Mouse (Mus musculus) limb, embryonic 12.5 days (tissue): Measurements from ENCODE around the gene Cpne2. TPM values are rescaled to one million over a fixed set of nuclear protein-coding genes. Genes with fewer than 3 reads are reported as not detected.

ENCODE experiments used
- ATAC-seq: fragments of 200-750 bp; cut with Nextera tagmentation; 2 replicates; pipeline ENCODE4 v1.8.0; 2017; ENCODE audit warnings: low read depth, moderate TSS enrichment; ENCODE audit not compliant: insufficient number of reproducible peaks, insufficient read depth, low FRiP score, low TSS enrichment
- H3K27ac ChIP-seq: fragments of 300-500 bp; sonication (generic); 2 replicates; pipeline ENCODE4 v1.5.1; 2016; ENCODE audit warnings: mild to moderate bottlenecking, moderate library complexity
- H3K27me3 ChIP-seq: fragments of 300-500 bp; sonication (generic); 2 replicates; pipeline ENCODE4 v1.6.1; 2016; ENCODE audit warnings: mild to moderate bottlenecking, moderate library complexity
- H3K36me3 ChIP-seq: fragments of 300-500 bp; sonication (generic); 2 replicates; pipeline ENCODE4 v1.6.1; 2016; ENCODE audit warnings: mild to moderate bottlenecking, moderate library complexity
- H3K4me1 ChIP-seq: fragments of 300-500 bp; sonication (generic); replicated peaks from 2 replicates; pipeline ENCODE4 v1.6.1; 2016
- H3K4me2 ChIP-seq: fragments of 300-500 bp; sonication (generic); 2 replicates; pipeline ENCODE4 v1.6.1; 2016; ENCODE audit warnings: mild to moderate bottlenecking, moderate library complexity
- H3K4me3 ChIP-seq: fragments of 300-500 bp; sonication (generic); replicated peaks from 2 replicates; pipeline ENCODE4 v1.5.1; 2016; ENCODE audit warnings: mild to moderate bottlenecking
- H3K9ac ChIP-seq: fragments of 300-500 bp; sonication (generic); replicated peaks from 2 replicates; pipeline ENCODE4 v1.6.1; 2016; ENCODE audit warnings: mild to moderate bottlenecking, moderate library complexity
- H3K9me3 ChIP-seq: fragments of 300-500 bp; sonication (generic); 2 replicates; pipeline ENCODE4 v1.6.1; 2016; ENCODE audit warnings: mild to moderate bottlenecking, moderate library complexity
- WGBS: fragments of 180-500 bp; shearing (Covaris S2); methylation state at CpG from one replicate; pipeline ENCODE4 v1.1.7; 2016; 5-methylcytosine and 5-hydroxymethylcytosine counted together
- polyA plus RNA-seq: library from polyadenylated mRNA; unstranded; fragments of >200 nt; fragmentation: Nextera tagmentation; extraction: Ambion mirVana; gene quantifications from 2 replicates; pipeline ENCODE4 v1.2.1, GENCODE M21; 2016

Gene Cpne2
- polyA plus RNA-seq, 1 experiment from 2014 or later: 7.0 TPM

- 71% methylated on average over 4 of the region's 4 CpGs for WGBS
- Histone ChIP-seq H3K4me3 (no peak overlapping the region), H3K9ac (no peak overlapping the region), H3K27me3 (no peaks in the 10 kb centered on the region), H3K27ac (no peak overlapping the region), H3K9me3 (no peaks in the 10 kb centered on the region), H3K36me3 (peaks cover 93% of the 10 kb centered on the region), H3K4me2 (no peak overlapping the region), H3K4me1 (no peaks in the 10 kb centered on the region)
- no peak for ATAC-seq
Measured at GRCm38 (mm10) chr8:94584238-94584817, 51.5 kb downstream of the Cpne2 start.

DNA sequence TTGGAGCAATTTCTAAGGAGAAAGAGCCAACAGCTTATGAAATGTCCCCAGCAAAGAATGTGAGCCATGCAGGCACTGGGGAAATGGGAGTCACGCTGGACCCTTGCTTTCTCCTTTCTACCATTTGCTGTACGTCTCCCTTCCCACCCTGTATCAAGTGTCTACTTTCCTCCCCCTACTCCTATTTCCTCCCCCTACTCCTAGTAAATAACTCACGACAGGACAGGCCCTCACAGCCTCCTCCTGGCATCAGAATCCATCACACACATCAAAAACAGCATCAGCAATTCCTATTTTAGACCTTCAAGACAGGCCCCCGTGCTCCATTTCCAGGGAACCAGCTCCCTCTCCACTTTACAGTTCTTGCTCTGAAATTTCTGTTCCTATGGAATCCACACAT lies 58.9 kb downstream of the Cpne2 start:
- 74% methylated on average over 4 of the region's 4 CpGs for whole genome bisulfite sequencing
- Histone ChIP-seq H3K36me3 (peaks cover 38% of the 10 kb centered on the region), H3K4me1 (no peaks in the 10 kb centered on the region)

DNA sequence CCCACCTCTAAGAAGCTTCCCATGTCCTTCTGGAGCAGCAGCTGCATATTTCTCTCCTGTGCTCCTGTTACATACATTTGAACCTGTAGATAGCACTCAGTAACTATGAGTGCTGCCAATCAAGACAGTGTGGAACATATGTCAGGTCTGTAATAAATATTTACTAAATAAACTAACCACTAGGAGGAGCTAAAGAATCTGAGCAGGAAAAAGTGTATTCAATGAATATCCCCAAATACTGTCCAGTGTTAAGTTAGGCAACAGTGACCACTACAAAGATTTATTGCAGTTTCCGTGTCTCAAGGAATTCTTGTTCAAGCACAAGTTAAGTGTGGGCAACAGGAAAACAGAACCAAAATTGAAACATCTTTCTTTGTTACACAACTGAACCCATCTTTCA lies 61.4 kb downstream of the Cpne2 start:
- peaks cover 13% of the 10 kb centered on the region for H3K36me3 ChIP-seq
- WGBS: 69% methylated on average over 1 of the region's 1 CpGs
- H3K9me3 ChIP-seq: no peaks in the 10 kb centered on the region
- no peaks in the 10 kb centered on the region for H3K27me3 ChIP-seq
- no peak overlapping the region for H3K27ac ChIP-seq
- no peak overlapping the region for H3K4me2 ChIP-seq
- no peak overlapping the region for H3K9ac ChIP-seq
- H3K4me3 ChIP-seq: no peak overlapping the region
- ATAC-seq: no peak
- H3K4me1 ChIP-seq: no peaks in the 10 kb centered on the region

More for the DNA sequence above, 58.9 kb downstream of the Cpne2 start:
- Histone ChIP-seq H3K4me3 (no peak overlapping the region), H3K4me2 (no peak overlapping the region), H3K9ac (no peak overlapping the region), H3K27me3 (no peaks in the 10 kb centered on the region), H3K27ac (no peak overlapping the region), H3K9me3 (no peaks in the 10 kb centered on the region)
- no peak for ATAC-seq

GRCm38 (mm10) chr8:94600478-94600877 lies 67.7 kb downstream of the Cpne2 start:
- peaks cover 22% of the 10 kb centered on the region for H3K4me1 ChIP-seq
- ATAC-seq: no peak
- peak overlapping the region; percentile 95 for H3K4me2 ChIP-seq
- H3K27ac ChIP-seq: 0 out of 2 replicates have a peak overlapping the region, but pooled peaks have one; percentile 84
- H3K36me3 ChIP-seq: no peaks in the 10 kb centered on the region
- no peaks in the 10 kb centered on the region for H3K9me3 ChIP-seq
- H3K27me3 ChIP-seq: no peaks in the 10 kb centered on the region
- WGBS: 16% methylated on average over 5 of the region's 5 CpGs
- peak overlapping the region; percentile 81 for H3K9ac ChIP-seq
- peak overlapping the region; percentile 99 for H3K4me3 ChIP-seq

- under 1% methylated on average over 51 of the region's 51 CpGs for WGBS
- 0 out of 2 replicates have a peak, but pooled peaks have one; percentile 12 for ATAC-seq
- H3K4me2 ChIP-seq: peak overlapping the region; percentile 95
- peak overlapping the region; percentile 84 for H3K27ac ChIP-seq
- H3K36me3 ChIP-seq: no peaks in the 10 kb centered on the region
- no peaks in the 10 kb centered on the region for H3K27me3 ChIP-seq
- peak overlapping the region; percentile 81 for H3K9ac ChIP-seq
- peak overlapping the region; percentile 99 for H3K4me3 ChIP-seq
- no peaks in the 10 kb centered on the region for H3K9me3 ChIP-seq
- H3K4me1 ChIP-seq: peaks cover 22% of the 10 kb centered on the region
Measured at GRCm38 (mm10) chr8:94601034-94601606, 68.3 kb downstream of the Cpne2 start.

DNA sequence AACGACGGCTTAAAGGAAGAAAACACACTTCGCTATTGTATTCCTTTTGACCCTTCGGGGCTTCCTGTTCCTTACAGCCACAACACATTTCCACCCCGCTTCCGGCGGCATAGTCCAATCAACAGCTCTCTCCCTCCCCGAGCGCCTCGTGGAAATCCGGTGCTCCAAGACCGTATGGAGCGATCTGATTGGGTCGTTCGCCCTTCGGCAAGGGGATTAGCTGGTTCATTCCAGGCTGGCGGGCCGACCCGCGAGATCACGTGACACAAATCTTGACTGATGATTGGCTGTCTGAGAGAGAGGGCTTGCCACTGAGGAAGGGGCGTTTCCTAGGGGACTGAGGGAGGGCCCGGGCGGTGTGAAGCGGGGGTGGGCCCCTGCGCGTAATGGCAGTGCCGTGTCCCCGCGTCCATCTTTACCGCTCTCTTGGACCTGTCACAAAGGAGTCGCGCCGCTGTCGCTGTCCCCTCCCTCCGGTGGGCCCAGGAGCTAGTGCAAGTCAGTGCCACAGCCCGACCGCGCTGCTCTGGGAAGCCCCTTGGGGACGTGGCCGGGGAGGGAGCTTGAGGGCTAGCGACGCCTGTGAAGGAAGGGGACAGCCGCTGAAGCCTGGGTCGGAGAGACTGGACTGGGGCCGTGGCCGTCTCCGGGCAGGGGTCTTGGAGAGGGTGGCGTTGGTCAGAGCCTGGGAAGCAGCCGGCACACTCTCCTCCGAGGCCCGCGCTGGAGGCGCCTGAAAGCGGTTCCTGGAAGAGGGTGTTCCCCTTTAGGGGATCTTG lies 69.0 kb downstream of the Cpne2 start, which contains the start of the genes Rspry1 and Fam192a:
Gene Rspry1, plus strand, starts transcription at position 331 of the 779 bp plus-strand sequence.
Gene Fam192a, minus strand, starts transcription at position 391 of the 779 bp plus-strand sequence.
- peak within 1 kb of the TSS; percentile 84 for H3K27ac ChIP-seq
- peaks cover 22% of the 10 kb centered on the region for H3K4me1 ChIP-seq
- peak within 1 kb of the TSS; percentile 99 for H3K4me3 ChIP-seq
- under 1% methylated on average over 55 of the region's 55 CpGs for WGBS
- H3K9ac ChIP-seq: peak within 1 kb of the TSS; percentile 91
- H3K36me3 ChIP-seq: 0 out of 2 replicates have a peak, but pooled peaks cover 2% of the 10 kb centered on the region
- no peaks in the 10 kb centered on the region for H3K27me3 ChIP-seq
- H3K9me3 ChIP-seq: no peaks in the 10 kb centered on the region
- peak within 1 kb of the TSS; percentile 95 for H3K4me2 ChIP-seq
- peak; percentile 100 for ATAC-seq

GRCm38 (mm10) chr8:94602471-94603131 lies 69.8 kb downstream of the Cpne2 start:
- H3K36me3 ChIP-seq: 0 out of 2 replicates have a peak, but pooled peaks cover 9% of the 10 kb centered on the region
- no peak for ATAC-seq

DNA sequence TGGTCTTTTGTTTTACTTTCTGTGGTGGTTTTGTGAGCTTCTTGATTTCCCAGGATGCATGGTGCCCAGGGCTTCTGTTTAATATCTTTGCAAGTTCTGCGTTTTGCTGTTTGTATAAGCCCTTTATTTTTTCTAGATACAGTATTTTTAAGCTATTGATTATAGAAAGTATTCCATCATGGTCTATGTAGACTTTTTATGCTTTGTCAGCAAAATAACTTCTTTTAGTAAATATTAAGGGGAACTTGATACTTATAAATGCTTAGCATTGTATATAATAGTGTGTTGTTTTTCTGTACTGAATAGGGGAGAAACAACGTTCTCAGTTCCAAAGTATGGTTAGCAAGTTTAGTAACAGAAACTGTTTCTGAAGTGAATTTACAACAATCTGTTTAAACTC lies 71.2 kb downstream of the Cpne2 start:
- 89% methylated on average over 2 of the region's 2 CpGs for WGBS
- no peak overlapping the region for H3K9ac ChIP-seq
- peaks cover 22% of the 10 kb centered on the region for H3K4me1 ChIP-seq
- H3K36me3 ChIP-seq: 0 out of 2 replicates have a peak, but pooled peaks cover 9% of the 10 kb centered on the region
- ATAC-seq: no peak
- H3K4me2 ChIP-seq: peak overlapping the region; percentile 92; the same call in 1 of the 2 replicates
- H3K9me3 ChIP-seq: no peaks in the 10 kb centered on the region
- H3K4me3 ChIP-seq: no peak overlapping the region
- no peak overlapping the region for H3K27ac ChIP-seq
- H3K27me3 ChIP-seq: no peaks in the 10 kb centered on the region

More at GRCm38 (mm10) chr8:94602471-94603131, 69.8 kb downstream of the Cpne2 start:
- peaks cover 22% of the 10 kb centered on the region for H3K4me1 ChIP-seq
- H3K9ac ChIP-seq: peak overlapping the region; percentile 91
- H3K27me3 ChIP-seq: no peaks in the 10 kb centered on the region
- under 1% methylated on average over 31 of the region's 31 CpGs for WGBS
- H3K27ac ChIP-seq: peak overlapping the region; percentile 78
- peak overlapping the region; percentile 92 for H3K4me2 ChIP-seq
- no peaks in the 10 kb centered on the region for H3K9me3 ChIP-seq
- H3K4me3 ChIP-seq: peak overlapping the region; percentile 99

GRCm38 (mm10) chr8:94607064-94607463 lies 74.3 kb downstream of the Cpne2 start:
- Histone ChIP-seq H3K4me3 (no peak overlapping the region), H3K4me1 (peaks cover 13% of the 10 kb centered on the region), H3K9ac (no peak overlapping the region), H3K4me2 (no peak overlapping the region), H3K27me3 (no peaks in the 10 kb centered on the region), H3K27ac (no peak overlapping the region), H3K36me3 (0 out of 2 replicates have a peak, but pooled peaks cover 9% of the 10 kb centered on the region), H3K9me3 (no peaks in the 10 kb centered on the region)
- 88% methylated on average over 5 of the region's 5 CpGs for WGBS
- ATAC-seq: no peak
